Mouse (Mus musculus): ENCODE results near the gene Fezf2.

The Fezf2 gene

GRCm38 (mm10) chr14:12348089-12348488 lies at the start of gene Fezf2:
Gene Fezf2, minus strand, starts transcription at chr14:12348189.
- in situ Hi-C loops (cut with MboI; ENCODE audit: unreplicated experiment in 2 of 2), result no loop called here

- in situ Hi-C loops (cut with MboI; ENCODE audit: unreplicated experiment in 2 of 2), result no loop called here
Measured at GRCm38 (mm10) chr14:12397561-12397960, 49.6 kb upstream of the Fezf2 start.

GRCm38 (mm10) chr14:12394318-12394717 lies 46.3 kb upstream of the Fezf2 start:
- in situ Hi-C loops (cut with MboI; ENCODE audit: unreplicated experiment in 2 of 2), result no loop called here

DNA sequence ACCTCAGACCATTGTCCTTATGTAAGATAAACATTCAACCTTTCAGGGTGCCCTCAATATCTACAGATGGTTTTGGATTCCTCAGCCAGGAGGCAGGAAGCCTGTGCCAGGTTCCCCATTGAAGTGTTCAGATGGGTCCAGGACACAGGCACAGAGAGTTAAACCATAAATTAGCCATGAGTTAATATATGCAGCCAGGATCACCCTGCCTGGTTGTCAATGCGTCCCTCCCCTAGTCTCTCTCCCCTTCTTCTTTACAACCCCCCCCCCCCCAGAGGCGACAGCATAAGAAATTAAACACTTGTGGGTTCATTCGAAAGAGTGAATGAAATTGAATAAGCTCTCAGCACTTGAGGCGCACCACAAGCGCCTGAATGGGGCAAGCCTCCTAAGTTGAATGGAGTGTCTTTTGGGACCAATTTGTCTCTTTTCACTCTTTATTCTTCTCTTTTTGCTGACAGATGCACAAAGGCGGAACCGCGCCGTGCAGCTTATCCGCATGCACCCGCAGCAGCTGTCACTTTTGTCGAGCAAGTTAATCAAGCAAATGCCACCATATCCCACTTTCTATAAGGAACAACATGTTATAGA lies 45.4 kb upstream of the Fezf2 start:
- in situ Hi-C loops (cut with MboI; ENCODE audit: unreplicated experiment in 2 of 2), result no loop called here

- in situ Hi-C loops (cut with MboI; ENCODE audit: unreplicated experiment in 2 of 2), result no loop called here
Measured at GRCm38 (mm10) chr14:12391167-12391566, 43.2 kb upstream of the Fezf2 start.

DNA sequence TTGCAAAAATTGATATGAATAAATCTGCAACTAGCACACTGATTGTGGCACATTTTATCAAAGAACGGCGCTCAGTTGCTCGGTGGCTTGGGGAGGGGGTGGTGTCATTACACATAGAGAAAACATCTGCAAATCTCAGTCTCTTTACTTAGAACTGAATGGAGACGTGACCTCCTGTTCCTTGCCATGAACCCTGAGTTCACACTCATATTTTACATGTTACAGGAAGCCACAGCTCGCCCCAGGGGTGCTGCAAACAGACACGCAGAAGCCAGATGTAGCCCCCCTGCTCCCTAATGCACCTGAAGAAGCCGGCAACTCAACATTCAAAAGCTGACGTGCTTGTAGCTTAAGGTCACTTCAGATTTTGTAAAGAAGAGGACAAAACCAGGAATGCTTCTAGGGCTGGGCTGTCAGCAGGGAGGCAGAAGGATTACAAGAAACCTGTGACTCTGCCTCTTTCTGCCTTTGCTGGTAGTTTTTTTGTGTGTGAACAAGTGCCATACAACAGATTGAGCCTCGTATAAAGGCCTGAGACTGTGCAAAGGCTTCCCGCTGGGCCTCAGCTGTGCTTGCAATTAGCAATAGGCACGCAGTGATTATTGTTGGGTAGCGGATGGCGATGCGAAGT lies 40.9 kb upstream of the Fezf2 start:
- in situ Hi-C loops (cut with MboI; ENCODE audit: unreplicated experiment in 2 of 2), result no loop called here

- in situ Hi-C loops (cut with MboI; ENCODE audit: unreplicated experiment in 2 of 2), result no loop called here
Measured at GRCm38 (mm10) chr14:12388192-12388795, 40.3 kb upstream of the Fezf2 start.

- in situ Hi-C loops (cut with MboI; ENCODE audit: unreplicated experiment in 2 of 2), result no loop called here
Measured at GRCm38 (mm10) chr14:12387176-12387575, 39.2 kb upstream of the Fezf2 start.

GRCm38 (mm10) chr14:12377883-12378282 lies 29.9 kb upstream of the Fezf2 start:
- in situ Hi-C loops (cut with MboI; ENCODE audit: unreplicated experiment in 2 of 2), result no loop called here

DNA sequence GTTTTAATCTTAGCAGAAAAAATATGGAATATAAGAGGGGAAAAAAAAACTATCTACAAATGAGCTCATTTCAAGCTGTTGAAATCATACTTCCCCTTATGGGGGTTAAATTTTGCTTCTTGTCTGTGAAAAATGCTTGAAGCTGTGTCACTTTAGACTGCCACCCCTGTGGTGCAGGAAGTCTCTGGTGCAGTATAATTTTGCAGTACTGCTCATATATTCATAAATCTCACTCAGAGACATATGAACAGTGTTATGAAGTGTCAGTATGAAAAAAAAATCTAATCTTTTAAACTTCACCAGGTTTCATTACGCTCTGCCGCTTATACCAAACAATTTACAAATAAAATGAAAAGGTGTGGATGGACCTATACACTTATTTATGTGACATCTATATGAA lies 29.3 kb upstream of the Fezf2 start:
- in situ Hi-C loops (cut with MboI; ENCODE audit: unreplicated experiment in 2 of 2), result no loop called here

- in situ Hi-C loops (cut with MboI; ENCODE audit: unreplicated experiment in 2 of 2), result no loop called here
Measured at GRCm38 (mm10) chr14:12375451-12375850, 27.5 kb upstream of the Fezf2 start.

DNA sequence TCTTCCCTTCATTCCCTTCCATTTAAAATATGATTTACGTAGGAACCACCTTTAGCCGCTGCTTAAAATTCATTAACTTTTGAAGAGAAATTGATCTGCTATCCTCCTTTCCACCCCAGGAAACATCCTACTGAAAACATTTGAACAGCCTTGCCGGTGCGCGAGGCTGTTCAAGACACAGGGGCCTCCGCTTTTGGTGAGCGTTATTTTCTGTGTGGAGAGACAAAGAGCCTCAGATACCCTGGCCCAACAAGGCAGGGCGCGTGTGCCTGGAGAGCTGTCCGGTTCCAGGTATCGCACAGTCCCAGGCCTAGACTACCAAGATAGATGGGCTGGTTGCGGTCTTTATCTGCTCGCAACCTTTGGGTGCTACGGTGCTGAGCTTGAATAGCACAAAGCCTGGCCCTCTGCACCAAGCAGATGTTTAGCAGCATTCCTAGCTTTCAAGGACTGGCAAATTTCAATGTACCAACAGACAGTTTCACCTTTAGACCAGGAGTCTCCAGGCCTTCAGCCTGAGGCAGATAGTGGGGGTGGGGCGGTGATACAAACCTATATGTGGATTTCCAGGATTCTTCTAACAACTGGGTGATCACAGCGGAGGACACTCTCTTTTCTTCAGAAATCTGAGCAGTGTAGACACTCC lies 2.4 kb upstream of the Fezf2 start:
- in situ Hi-C loops (cut with MboI; ENCODE audit: unreplicated experiment in 2 of 2), result no loop called here

DNA sequence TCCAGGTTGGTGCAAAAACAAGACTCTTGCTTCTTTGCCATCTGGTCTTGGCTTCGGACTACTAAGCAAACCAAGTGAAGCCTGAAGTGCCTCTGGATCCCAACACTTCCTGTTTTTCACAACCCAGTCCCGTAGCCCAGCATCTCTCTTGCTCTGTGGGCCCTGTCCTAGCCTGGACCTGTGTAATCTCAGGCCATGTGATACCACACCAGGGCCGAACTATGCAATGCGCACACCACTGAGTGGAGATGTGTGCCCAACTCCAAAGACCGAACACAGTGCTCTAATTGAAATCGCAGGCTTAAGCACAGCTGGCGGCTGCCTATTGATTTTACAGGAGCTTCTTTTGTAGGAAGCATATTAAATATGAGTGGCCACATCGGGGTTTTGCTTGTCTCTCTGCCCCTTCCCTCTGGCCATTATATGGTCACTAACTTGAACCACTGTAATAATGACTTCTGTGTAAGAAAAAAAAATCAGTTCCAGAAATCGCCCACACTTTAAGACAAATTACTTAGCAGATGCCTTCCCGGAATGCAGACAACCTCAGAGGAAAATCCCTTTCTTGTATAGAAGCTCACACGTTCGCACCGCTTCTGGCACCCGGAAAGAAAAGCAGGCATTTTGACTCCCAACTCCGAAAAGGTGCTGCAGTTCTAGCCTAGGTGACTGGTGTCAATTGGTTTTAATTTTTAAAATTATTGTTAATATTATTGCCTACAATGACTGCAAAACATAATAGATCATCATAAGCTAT lies 1.5 kb upstream of the Fezf2 start:
- in situ Hi-C loops (cut with MboI; ENCODE audit: unreplicated experiment in 2 of 2), result no loop called here

DNA sequence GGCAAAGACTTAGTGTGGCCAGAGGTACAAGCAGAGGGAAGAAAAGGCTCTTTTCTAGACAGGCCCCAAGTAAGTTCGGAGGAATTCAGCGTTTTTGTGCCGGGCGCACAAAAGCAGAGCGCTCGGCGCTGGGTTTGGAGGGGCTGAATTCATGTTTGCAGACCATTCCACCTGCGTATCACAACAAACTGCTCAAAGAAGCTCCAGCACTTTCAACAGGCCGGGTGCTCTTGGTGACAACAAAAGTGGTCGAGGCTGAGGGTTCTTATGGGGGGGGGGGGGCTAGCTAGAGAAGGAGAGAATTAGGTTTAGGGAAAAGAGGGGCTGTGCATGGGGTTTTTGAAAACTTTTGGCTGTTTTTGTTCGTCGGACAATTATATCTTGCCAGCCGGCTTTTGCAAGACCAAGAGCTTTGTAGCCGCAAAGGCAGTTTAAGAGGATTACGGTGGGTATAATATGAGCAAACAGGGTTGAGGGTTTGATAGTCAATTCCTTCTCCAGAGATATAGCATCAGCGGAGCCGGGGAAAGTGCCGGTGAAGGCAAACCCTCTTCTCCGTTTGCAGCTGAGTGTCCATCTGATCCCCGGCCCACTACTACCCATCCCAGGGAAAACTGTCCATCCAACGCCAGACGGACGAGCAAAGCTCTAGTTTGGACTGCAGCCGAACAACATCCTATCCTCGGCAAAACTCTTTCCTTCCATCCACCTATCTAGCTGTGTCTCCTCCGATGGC lies 956 bp downstream of the Fezf2 start:
- in situ Hi-C loops (cut with MboI; ENCODE audit: unreplicated experiment in 2 of 2), result no loop called here

- in situ Hi-C loops (cut with MboI; ENCODE audit: unreplicated experiment in 2 of 2), result no loop called here
Measured at GRCm38 (mm10) chr14:12346011-12346864, 1.8 kb downstream of the Fezf2 start.

GRCm38 (mm10) chr14:12345241-12345921 lies 2.6 kb downstream of the Fezf2 start:
- in situ Hi-C loops (cut with MboI; ENCODE audit: unreplicated experiment in 2 of 2), result no loop called here

GRCm38 (mm10) chr14:12344746-12345240 lies 3.2 kb downstream of the Fezf2 start:
- in situ Hi-C loops (cut with MboI; ENCODE audit: unreplicated experiment in 2 of 2), result no loop called here

- in situ Hi-C loops (cut with MboI; ENCODE audit: unreplicated experiment in 2 of 2), result no loop called here
Measured at GRCm38 (mm10) chr14:12344061-12344745, 3.8 kb downstream of the Fezf2 start.
